Mouse (Mus musculus): ENCODE results near the gene Gm13691.
"Not testable (repeated sequence)": the region's sequence is repeated elsewhere in the genome, so short reads cannot be mapped to it uniquely, and the experiment has no call there.

The Gm13691 gene

DNA sequence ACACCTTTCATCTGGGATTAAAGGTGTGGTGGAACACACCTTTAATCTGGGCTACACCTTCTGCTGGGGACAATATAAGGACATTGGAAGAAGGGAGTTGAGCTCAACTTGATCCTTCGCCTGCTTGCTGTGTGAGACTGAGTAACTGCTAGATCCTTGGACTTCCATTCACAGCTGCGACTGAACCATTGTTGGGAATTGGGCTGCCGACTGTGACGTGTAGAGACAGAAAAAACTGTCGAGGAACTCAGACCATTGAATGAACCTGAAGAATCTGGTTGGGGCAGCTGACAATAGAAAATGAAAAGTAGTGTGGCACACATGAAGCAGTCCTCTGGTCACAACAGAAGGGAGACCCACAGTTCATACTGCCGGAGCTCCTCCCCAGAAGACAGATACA lies at the start of gene Gm13691:
Gene Gm13691 (plus strand): TSS at position 301 of the 400 bp plus-strand sequence.
- DNase-seq (ENCODE audit: low read depth, low spot score), result not testable (repeated sequence)

DNA sequence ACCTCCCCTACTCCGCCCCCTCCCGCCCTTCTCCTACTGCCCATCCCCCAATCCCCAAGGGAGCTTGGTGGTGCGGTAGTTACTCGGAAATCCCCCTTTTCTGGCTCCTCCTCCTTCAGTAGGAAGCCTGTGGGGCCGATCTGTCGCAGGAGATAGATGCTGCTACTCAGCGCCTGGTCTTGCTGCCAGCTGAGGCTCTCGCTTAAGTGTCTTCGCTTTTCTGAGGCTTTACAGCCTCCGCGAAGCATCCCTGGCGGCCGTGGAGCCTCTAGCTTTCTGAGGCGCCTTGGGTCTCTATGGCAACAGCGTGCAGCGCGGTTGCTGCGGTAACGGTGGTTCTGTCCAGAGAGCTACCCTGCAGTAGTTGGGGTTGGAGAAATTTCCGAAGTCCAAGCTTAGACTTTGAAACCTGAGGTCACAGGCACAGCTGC lies 49.4 kb upstream of the Gm13691 start, which contains the start of gene Zswim2:
Gene Zswim2 (minus strand): TSS at position 298 of the 431 bp plus-strand sequence.
- peak; percentile 83 for DNase-seq (ENCODE audit: low read depth, low spot score)

DNA sequence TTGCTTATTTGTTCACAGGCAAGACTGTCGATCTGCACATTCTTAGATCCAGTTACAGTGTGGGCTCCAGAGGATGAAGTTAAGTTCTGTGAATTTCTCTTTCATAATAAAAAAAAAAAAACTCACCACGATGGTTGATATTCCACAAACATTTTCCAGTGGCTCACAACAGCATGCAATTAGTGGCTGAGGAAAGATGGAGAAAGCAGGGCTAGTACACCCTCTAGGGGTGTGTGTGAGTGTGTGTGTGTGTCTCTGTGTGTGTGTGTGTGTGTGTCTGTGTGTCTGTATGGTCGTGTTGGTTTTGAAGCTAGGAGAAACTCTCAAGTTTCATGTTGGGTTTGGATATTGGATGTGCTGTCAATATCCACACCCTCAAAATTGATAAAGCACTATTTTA lies 49.0 kb upstream of the Gm13691 start:
- no peak for DNase-seq (ENCODE audit: low read depth, low spot score)

DNA sequence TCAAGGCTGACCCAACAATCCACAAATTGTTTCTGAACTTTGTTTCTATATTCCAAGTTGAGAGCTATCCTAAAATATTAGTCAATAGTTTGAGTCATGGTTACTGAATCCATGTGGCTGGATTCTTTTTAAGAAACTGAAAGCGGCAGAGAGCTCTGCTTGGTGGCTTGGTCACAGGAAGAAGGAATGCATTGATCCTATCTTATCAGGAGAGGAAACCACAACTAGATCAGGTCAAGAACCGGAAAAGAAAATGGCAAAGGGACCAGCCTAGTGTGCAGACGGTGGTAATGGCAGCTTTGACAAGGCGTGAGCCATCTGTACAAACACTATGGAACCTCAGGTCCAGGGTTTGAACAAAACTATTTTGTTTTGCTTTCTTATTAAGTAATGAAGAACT lies 48.6 kb upstream of the Gm13691 start:
- DNase-seq (ENCODE audit: low read depth, low spot score), result no peak

DNA sequence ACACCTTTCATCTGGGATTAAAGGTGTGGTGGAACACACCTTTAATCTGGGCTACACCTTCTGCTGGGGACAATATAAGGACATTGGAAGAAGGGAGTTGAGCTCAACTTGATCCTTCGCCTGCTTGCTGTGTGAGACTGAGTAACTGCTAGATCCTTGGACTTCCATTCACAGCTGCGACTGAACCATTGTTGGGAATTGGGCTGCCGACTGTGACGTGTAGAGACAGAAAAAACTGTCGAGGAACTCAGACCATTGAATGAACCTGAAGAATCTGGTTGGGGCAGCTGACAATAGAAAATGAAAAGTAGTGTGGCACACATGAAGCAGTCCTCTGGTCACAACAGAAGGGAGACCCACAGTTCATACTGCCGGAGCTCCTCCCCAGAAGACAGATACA lies 35.0 kb upstream of the Gm13691 start, which contains the start of gene Gm13698:
Gene Gm13698 (plus strand): TSS at position 301 of the 400 bp plus-strand sequence.
- DNase-seq (ENCODE audit: low read depth, low spot score), result not testable (repeated sequence)

DNA sequence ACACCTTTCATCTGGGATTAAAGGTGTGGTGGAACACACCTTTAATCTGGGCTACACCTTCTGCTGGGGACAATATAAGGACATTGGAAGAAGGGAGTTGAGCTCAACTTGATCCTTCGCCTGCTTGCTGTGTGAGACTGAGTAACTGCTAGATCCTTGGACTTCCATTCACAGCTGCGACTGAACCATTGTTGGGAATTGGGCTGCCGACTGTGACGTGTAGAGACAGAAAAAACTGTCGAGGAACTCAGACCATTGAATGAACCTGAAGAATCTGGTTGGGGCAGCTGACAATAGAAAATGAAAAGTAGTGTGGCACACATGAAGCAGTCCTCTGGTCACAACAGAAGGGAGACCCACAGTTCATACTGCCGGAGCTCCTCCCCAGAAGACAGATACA lies 29.1 kb upstream of the Gm13691 start, which contains the start of gene Gm13693:
Gene Gm13693 (plus strand): TSS at position 301 of the 400 bp plus-strand sequence.
- not testable (repeated sequence) for DNase-seq (ENCODE audit: low read depth, low spot score)

DNA sequence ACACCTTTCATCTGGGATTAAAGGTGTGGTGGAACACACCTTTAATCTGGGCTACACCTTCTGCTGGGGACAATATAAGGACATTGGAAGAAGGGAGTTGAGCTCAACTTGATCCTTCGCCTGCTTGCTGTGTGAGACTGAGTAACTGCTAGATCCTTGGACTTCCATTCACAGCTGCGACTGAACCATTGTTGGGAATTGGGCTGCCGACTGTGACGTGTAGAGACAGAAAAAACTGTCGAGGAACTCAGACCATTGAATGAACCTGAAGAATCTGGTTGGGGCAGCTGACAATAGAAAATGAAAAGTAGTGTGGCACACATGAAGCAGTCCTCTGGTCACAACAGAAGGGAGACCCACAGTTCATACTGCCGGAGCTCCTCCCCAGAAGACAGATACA lies 23.3 kb upstream of the Gm13691 start, which contains the start of gene Gm13695:
Gene Gm13695 (plus strand): TSS at position 301 of the 400 bp plus-strand sequence.
- DNase-seq (ENCODE audit: low read depth, low spot score), result not testable (repeated sequence)

DNA sequence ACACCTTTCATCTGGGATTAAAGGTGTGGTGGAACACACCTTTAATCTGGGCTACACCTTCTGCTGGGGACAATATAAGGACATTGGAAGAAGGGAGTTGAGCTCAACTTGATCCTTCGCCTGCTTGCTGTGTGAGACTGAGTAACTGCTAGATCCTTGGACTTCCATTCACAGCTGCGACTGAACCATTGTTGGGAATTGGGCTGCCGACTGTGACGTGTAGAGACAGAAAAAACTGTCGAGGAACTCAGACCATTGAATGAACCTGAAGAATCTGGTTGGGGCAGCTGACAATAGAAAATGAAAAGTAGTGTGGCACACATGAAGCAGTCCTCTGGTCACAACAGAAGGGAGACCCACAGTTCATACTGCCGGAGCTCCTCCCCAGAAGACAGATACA lies 17.5 kb upstream of the Gm13691 start, which contains the start of gene Gm13696:
Gene Gm13696 (plus strand): TSS at position 301 of the 400 bp plus-strand sequence.
- not testable (repeated sequence) for DNase-seq (ENCODE audit: low read depth, low spot score)

DNA sequence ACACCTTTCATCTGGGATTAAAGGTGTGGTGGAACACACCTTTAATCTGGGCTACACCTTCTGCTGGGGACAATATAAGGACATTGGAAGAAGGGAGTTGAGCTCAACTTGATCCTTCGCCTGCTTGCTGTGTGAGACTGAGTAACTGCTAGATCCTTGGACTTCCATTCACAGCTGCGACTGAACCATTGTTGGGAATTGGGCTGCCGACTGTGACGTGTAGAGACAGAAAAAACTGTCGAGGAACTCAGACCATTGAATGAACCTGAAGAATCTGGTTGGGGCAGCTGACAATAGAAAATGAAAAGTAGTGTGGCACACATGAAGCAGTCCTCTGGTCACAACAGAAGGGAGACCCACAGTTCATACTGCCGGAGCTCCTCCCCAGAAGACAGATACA lies 11.7 kb upstream of the Gm13691 start, which contains the start of gene Gm13694:
Gene Gm13694 (plus strand): TSS at position 301 of the 400 bp plus-strand sequence.
- not testable (repeated sequence) for DNase-seq (ENCODE audit: low read depth, low spot score)

DNA sequence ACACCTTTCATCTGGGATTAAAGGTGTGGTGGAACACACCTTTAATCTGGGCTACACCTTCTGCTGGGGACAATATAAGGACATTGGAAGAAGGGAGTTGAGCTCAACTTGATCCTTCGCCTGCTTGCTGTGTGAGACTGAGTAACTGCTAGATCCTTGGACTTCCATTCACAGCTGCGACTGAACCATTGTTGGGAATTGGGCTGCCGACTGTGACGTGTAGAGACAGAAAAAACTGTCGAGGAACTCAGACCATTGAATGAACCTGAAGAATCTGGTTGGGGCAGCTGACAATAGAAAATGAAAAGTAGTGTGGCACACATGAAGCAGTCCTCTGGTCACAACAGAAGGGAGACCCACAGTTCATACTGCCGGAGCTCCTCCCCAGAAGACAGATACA lies 5.9 kb upstream of the Gm13691 start, which contains the start of gene Gm13697:
Gene Gm13697 (plus strand): TSS at position 301 of the 400 bp plus-strand sequence.
- not testable (repeated sequence) for DNase-seq (ENCODE audit: low read depth, low spot score)

DNA sequence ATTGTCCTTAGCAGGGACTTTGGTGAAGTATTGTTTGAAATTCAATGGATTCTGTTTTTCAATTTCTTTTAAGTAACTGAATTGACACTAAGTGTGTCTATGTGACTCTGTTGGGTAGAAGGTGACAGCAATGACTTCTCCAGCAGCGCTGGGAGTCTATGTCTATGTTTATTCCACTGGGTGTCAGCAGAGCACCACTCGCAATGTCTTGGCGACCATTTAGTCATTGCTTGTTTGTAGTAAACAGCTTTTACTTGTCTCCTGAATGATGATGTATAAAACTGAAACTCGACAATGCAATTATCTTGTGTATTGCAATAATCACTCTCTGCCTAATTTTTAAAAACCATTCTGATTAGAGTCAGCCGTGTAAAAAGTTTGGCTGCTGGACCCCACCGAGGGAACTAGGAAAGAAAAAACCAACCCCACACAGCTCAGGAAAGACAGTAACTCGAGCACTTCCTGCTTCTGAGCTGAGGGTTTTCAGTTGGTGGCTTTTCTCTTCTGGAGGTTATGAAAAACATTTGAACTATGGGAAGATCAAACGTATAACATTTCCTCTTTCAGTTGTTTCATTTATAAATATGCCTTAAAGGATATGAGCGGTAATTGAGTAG lies 3.4 kb downstream of the Gm13691 start:
- not testable (repeated sequence) for DNase-seq (ENCODE audit: low read depth, low spot score)

DNA sequence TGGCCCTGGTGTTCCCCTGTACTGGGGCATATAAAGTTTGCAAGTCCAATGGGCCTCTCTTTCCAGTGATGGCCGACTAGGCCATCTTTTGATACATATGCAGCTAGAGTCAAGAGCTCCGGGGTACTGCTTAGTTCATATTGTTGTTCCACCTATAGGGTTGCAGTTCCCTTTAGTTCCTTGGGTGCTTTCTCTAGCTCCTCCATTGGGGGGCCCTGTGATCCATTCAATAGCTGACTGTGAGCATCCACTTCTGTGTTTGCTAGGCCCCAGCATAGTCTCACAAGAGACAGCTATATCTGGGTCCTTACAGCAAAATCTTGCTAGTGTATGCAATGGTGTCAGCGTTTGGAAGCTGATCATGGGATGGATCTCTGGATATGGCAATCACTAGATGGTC lies 4.2 kb downstream of the Gm13691 start:
- not testable (repeated sequence) for DNase-seq (ENCODE audit: low read depth, low spot score)

DNA sequence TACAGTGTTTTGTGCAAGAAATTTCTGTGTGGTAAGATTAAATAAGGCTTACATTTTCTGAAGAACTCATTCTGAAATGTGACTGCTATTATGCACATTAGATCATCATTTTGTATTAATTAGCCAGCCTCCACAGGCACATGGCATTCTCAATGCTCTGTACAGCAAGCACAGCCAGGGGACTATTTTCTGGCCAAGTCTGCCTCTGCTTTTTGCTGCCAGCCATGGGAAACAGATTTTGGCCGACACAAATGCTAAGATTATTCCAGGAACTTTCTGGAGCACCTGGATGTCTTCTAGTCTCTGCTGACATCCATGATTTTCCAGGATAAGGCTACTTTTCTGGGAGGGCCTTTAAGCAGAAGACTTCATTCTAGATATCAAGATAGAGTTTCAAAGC lies 18.6 kb downstream of the Gm13691 start:
- no peak for DNase-seq (ENCODE audit: low read depth, low spot score)

DNA sequence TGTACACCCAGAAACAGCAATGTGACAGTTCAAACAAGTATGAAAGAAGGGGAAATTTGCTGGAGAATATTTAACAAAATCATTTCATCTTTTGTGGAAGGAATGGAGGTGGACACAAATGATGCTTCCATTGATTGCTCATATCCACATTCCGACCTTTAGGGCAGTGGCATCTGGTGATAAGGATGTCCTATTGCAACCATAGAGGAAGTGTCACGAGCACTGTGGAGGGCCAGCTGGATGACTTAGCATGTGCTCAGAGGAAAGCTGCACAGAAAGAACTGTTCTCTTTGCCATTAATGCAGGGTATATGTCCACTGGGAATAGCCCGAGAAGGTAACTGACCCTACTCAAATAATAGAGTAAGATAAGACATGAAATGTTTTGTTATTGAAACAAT lies 19.5 kb downstream of the Gm13691 start:
- no peak for DNase-seq (ENCODE audit: low read depth, low spot score)

DNA sequence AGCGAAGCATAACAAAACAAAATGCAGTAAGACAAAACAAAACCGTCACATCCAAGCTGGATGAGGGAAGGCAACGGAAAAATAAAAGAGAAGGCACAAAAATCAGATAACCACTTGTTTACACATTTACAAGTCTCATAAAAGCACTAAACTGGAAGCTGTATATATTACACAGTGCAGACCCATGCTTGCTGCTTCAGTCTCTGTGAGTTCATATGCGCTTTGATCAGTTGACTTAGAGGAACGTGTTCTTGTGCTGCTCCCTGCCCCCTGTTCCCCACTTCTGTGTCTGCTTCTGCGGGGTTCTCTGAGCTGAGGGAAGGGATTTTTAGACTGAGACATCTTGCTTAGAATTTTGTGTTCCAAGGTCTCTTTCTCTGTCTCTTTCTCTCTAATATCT lies 24.2 kb downstream of the Gm13691 start:
- DNase-seq (ENCODE audit: low read depth, low spot score), result no peak

DNA sequence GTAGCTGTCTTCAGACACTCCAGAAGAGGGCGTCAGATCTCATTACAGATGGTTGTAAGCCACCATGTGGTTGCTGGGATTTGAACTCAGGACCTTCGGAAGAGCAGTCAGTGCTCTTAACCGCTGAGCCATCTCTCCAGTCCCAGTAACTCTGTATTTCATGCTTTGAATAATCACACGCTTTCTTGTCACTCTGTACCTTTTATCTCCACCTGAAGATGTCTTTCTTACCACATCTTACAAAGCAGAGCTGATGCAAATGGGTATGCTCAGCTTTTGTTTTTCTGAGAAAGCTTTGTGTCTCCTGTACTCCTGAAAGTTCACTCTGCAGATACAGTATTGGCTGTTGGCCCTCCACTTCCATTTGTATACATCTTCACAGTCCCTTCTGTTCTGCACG lies 25.9 kb downstream of the Gm13691 start:
- not testable (repeated sequence) for DNase-seq (ENCODE audit: low read depth, low spot score)

DNA sequence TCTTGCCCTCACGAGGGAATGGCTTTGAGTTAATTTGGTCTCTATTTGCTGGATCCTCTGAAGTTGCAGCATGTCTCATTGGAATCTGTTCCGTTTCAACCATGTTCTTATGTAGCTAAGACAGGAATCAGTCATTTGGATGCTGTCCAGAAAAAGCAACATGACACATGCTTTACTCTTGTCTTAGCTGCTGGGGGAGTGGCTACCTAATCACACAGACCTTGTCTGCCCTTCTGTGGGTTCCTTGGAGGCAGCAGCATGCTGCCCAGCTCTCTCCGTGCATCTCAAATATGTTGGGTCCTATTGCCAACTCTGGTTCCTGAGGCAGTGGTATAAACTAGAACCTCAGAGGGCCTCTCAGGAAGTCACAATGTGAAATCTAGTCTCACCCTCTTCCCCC lies 28.0 kb downstream of the Gm13691 start:
- DNase-seq (ENCODE audit: low read depth, low spot score), result no peak

DNA sequence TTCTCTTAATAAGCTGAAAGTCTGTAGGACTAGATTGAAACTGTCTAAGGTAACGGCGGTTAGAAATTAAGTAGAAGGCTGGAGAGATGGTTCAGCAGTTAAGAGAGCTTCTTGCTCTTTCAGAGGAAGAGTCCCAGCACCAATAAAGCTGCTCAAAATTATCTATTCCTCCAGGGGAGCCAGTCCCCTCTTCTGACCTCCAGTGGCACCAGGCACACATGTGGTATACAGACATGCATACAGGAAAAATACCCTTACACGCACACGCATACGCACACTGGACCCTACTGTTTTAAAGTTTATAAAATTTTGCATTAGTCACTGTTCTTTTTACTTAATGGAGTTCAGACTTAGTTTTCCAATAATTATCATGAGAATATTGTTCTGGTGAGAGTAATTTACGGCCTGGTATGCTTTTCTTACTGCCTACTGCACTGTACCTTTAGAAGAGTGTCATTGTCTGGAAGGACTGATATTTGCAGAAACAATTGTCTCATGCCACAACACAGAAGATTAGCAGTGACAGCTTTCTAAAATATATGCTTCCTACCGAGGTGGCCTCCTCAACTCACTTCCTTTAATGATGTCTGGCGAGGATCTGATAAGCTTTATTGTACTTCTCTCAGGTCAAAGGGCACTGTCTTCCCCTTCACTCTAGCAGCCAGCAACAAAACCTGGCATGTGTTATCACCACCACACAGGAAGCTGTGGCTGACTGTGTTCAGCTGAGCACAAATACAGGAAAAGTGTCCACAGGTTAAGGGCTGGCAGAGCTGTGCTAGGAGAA lies 29.4 kb downstream of the Gm13691 start:
- DNase-seq (ENCODE audit: low read depth, low spot score), result no peak

DNA sequence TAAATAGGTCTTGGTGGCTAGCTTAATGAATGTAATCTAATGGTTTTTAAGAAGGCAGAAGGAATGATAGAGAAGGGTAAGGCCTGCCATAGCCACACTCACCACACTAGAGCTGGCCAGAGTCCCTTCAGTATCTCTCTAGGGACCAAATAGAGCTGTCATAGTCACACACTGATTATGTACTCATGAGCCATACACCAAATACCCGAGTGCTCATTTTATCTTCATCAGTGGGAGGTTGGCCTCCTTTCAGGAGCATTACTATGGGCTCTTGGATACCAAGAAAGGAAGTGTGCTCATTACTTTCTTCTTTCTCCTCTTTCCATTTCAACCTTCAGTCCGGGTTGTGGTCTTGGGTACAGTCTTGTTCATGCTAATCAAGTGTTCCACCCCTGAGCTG lies 31.6 kb downstream of the Gm13691 start:
- no peak for DNase-seq (ENCODE audit: low read depth, low spot score)

DNA sequence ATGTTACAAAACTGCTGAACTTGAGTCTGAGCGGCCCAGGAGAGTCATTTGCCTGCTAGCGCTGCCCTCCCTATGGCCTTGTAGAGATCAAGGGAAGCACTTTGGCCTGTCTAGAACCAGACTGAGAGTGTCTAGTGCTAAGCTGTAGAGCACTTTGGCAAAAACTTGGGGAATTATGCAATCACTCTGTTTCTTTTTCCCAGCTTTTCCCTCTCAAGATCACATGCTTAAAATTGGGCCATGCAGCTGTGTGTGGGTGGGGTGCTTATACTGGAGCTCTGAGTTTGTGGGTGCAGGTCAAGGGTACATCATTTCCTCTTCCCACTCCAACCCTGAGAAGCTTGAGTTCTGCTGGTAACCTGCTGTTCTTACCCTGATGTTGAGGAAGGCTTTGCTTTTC lies 32.6 kb downstream of the Gm13691 start:
- DNase-seq (ENCODE audit: low read depth, low spot score), result no peak

DNA sequence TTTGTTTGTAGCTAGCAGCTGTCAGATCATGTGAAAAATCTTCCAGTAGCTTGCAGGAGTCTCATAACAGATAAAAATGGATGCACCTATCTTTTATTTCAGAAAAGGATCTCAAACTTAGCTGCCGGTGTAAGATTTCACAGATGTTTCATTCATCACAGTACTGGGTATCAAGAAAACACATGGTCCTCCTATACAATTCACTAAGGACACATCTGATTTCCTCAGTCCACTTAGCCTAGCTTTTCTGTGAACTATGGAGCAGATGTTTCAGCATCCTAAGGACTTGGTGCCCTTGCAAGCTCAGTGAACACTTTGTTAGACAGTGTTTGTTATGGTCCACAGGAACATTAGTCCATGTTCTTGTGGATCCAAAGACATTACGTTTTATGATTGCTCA lies 33.0 kb downstream of the Gm13691 start:
- no peak for DNase-seq (ENCODE audit: low read depth, low spot score)

DNA sequence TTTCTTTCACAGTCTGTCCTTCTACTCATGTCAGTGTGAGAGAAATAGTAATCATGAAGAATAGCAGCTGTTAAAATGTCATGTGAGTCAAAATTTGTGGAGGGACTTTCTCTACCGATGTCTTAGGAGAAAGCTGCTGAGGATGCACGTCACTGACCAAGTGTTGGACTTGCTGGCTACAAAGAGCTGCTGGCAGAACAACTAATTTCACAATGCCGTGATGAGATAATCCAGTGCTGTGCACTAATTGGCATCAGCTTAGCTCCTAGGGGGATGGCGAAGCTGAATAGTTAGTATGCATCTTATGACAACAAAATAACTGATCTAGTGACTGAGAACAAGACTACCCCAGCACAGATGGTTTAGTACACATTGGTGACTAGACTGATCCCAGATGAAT lies 34.9 kb downstream of the Gm13691 start:
- no peak for DNase-seq (ENCODE audit: low read depth, low spot score)
